Mouse (Mus musculus) liver, embryonic 11.5 days (tissue): Measurements from ENCODE around the gene Abca13. TPM values are rescaled to one million over a fixed set of nuclear protein-coding genes. Genes with fewer than 3 reads are reported as not detected.

ENCODE experiments used
- ATAC-seq: fragments of 200-750 bp; cut with Nextera tagmentation; replicated peaks from 2 replicates; pipeline ENCODE4 v1.8.0; 2017; ENCODE audit warnings: moderate number of reproducible peaks, mild to moderate bottlenecking, moderate TSS enrichment, moderate library complexity; ENCODE audit not compliant: low FRiP score
- DNase-seq: peaks from one replicate; pipeline ENCODE4 v3.0.0-alpha.2; 2017; ENCODE audit warnings: low spot score
- H3K27ac ChIP-seq: fragments of 300-500 bp; sonication (generic); 2 replicates; pipeline ENCODE4 v1.5.1; 2014; ENCODE audit warnings: mild to moderate bottlenecking, low read depth, low read length, control low read depth
- H3K27me3 ChIP-seq: fragments of 300-500 bp; sonication (generic); replicated peaks from 2 replicates; pipeline ENCODE4 v1.6.1; 2014; ENCODE audit warnings: low read length, mixed read lengths; ENCODE audit not compliant: control insufficient read depth, insufficient read depth
- H3K36me3 ChIP-seq: fragments of 300-500 bp; sonication (generic); 2 replicates; pipeline ENCODE4 v1.6.1; 2014; ENCODE audit warnings: mild to moderate bottlenecking, low read length, moderate library complexity, mixed read lengths; ENCODE audit not compliant: control insufficient read depth, insufficient read depth
- H3K4me1 ChIP-seq: fragments of 300-500 bp; sonication (generic); replicated peaks from 2 replicates; pipeline ENCODE4 v1.6.1; 2014; ENCODE audit warnings: low read length, mixed read lengths; ENCODE audit not compliant: control insufficient read depth, insufficient read depth
- H3K4me2 ChIP-seq: fragments of 300-500 bp; sonication (generic); 2 replicates; pipeline ENCODE4 v1.6.1; 2014; ENCODE audit warnings: mild to moderate bottlenecking, control low read depth, moderate library complexity
- H3K4me3 ChIP-seq: fragments of 300-500 bp; sonication (generic); 2 replicates; pipeline ENCODE4 v1.5.1; 2014; ENCODE audit warnings: low read depth, low read length, control low read depth
- H3K9ac ChIP-seq: fragments of 300-500 bp; sonication (generic); 2 replicates; pipeline ENCODE4 v1.6.1; 2014; ENCODE audit warnings: low read depth, low read length, control low read depth
- H3K9me3 ChIP-seq: fragments of 300-500 bp; sonication (generic); 2 replicates; pipeline ENCODE4 v1.6.1; 2016; ENCODE audit warnings: low read length, inconsistent platforms, mixed read lengths; ENCODE audit not compliant: control insufficient read depth
- WGBS: fragments of 180-500 bp; shearing (Covaris S2); extraction: QIAGEN DNeasy Blood & Tissue Kit; methylation state at CpG from one replicate; pipeline ENCODE4 v1.1.7; 2014; 5-methylcytosine and 5-hydroxymethylcytosine counted together
- polyA plus RNA-seq: library from polyadenylated mRNA; unstranded; fragments of >200 nt; fragmentation: Nextera tagmentation; extraction: Ambion mirVana; gene quantifications from 2 replicates; pipeline ENCODE4 v1.2.1, GENCODE M21; 2014

The Abca13 gene
- polyA plus RNA-seq, 1 experiment from 2014 or later: 0.04 TPM

DNA sequence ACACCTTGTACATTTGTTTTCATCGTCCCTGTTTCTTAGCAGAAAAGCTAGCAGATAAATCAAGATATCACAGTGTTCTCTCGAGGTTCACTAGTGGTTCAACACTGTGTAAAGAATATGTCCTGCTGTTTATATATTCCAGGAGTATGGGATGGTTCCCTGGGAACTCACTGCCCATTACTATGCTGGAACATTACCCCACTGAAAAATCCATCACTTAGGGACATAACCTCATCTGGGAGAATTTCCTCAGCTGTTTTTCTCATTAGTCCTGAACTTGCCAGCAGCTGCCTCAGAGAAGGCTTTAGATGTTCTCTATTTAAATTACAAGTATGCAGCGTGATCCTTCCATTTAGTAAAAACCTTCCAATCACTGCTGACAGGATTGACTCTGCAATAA, 513.4 kb downstream of the Abca13 start:
- H3K4me1 ChIP-seq: no peaks in the 10 kb centered on the region
- ATAC-seq: no peak
- WGBS: 60% methylated on average over 3 of the region's 3 CpGs

DNA sequence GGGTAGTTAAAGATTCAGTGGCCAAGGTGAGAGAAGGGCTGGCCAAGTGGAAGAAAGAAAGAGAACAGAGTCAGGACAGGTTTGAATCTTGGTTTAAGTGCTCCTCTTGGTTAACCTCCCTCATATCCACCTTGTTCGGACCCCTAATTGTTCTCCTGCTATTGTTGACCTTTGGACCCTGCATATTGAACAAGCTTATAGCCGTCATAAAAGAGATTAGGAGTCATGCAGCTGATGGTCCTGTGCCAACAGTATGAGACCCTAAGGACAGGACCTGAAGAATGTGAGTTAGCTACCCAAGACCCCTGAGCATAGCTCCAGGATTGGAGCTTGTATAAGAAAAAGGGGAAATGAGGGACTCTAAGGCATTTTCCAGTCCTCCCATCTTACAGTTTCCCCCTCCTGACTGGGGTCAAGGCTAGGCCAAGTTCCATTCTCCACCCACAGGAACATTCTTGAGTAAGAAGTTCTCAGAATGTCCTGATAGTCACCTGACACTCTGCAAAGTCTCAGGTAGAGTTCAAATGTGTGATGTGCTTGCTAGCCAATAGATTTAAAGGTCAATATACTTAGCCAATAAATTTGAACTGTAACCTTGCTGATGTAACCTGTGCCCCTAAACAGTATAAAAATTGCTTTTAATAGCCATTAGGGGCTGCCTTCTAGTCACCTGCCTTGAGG, 536.2 kb downstream of the Abca13 start:
- WGBS: 83% methylated on average over 2 of the region's 2 CpGs
- Histone ChIP-seq H3K4me2 (no peak overlapping the region), H3K9me3 (no peaks in the 10 kb centered on the region), H3K36me3 (no peaks in the 10 kb centered on the region), H3K9ac (no peak overlapping the region), H3K4me1 (no peaks in the 10 kb centered on the region), H3K27me3 (no peaks in the 10 kb centered on the region), H3K4me3 (no peak overlapping the region), H3K27ac (no peak overlapping the region)
- ATAC-seq (no peak), DNase-seq (no peak)

More for the DNA sequence above, 513.4 kb downstream of the Abca13 start:
- Histone ChIP-seq H3K4me2 (no peak overlapping the region), H3K9ac (no peak overlapping the region), H3K9me3 (no peaks in the 10 kb centered on the region), H3K27ac (no peak overlapping the region), H3K4me3 (no peak overlapping the region), H3K36me3 (no peaks in the 10 kb centered on the region), H3K27me3 (no peaks in the 10 kb centered on the region)
- DNase-seq: no peak

DNA sequence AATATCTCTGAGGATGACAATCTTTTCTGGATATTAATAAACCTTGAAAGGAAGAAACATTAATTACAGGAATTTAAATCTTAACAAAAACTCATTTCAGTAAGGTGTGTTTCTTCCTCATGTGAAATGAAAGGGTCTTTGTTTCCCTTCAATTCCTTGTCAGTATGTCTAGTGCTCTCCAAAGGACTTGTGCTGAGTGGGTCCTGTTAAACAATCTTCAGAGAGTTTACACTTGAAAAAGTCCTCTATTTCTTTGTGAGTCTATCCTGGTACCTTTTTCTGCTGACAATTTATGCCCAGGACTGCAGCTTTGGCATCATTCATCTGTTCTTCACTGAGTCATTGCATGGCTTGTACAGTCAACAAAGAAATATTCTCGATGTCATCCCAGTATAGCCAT, 539.6 kb downstream of the Abca13 start:
- no peak for ATAC-seq
- H3K4me3 ChIP-seq: no peak overlapping the region
- no peak overlapping the region for H3K9ac ChIP-seq

More for the DNA sequence above, 539.6 kb downstream of the Abca13 start:
- Histone ChIP-seq H3K4me1 (no peaks in the 10 kb centered on the region), H3K4me2 (no peak overlapping the region), H3K27ac (no peak overlapping the region), H3K27me3 (no peaks in the 10 kb centered on the region), H3K9me3 (no peaks in the 10 kb centered on the region), H3K36me3 (no peaks in the 10 kb centered on the region)
- WGBS: 80% methylated on average over 1 of the region's 1 CpGs
- DNase-seq: no peak

Other genes with a start within 250 kb of the Abca13 start
- 0.10 and 0.18 TPM in 2 replicates for gene Pkd1l1, start 218.7 kb upstream of the Abca13 start, polyA plus RNA-seq
- 22.6 and 23.0 TPM in 2 replicates for gene Hus1, start 180.8 kb upstream of the Abca13 start, polyA plus RNA-seq
- 0.36 TPM in 2 replicates for gene Gm11992, start 143.3 kb upstream of the Abca13 start, polyA plus RNA-seq
- gene Sun3, start 143.0 kb upstream of the Abca13 start, polyA plus RNA-seq: not detected in 2 replicates
- 5.1 and 6.6 TPM in 2 replicates for gene Upp1, start 73.8 kb upstream of the Abca13 start, polyA plus RNA-seq